Mouse (Mus musculus) midbrain, embryonic 14.5 days (tissue): ENCODE measurements around the gene Slc25a25. TPM values are rescaled to one million over a fixed set of nuclear protein-coding genes. Genes with fewer than 3 reads are reported as not detected.
A peak's percentile ranks its signal among the peaks of the same experiment; 100 is the strongest.

ENCODE experiments used
- ATAC-seq: fragments of 200-750 bp; cut with Nextera tagmentation; 2 replicates; pipeline ENCODE4 v1.8.0; 2017; ENCODE audit warnings: moderate number of reproducible peaks, moderate library complexity; ENCODE audit not compliant: low FRiP score, low TSS enrichment
- DNase-seq: peaks from one replicate; pipeline ENCODE4 v3.0.0-alpha.2; 2015
- H3K27ac ChIP-seq: fragments of 300-500 bp; sonication (generic); replicated peaks from 2 replicates; pipeline ENCODE4 v1.5.1; 2014; ENCODE audit warnings: mild to moderate bottlenecking, low read depth, low read length, moderate library complexity
- H3K27me3 ChIP-seq: fragments of 300-500 bp; sonication (generic); 2 replicates; pipeline ENCODE4 v1.6.1; 2014; ENCODE audit warnings: low read length, control low read depth, mixed read lengths; ENCODE audit not compliant: control insufficient read depth, insufficient read depth
- H3K36me3 ChIP-seq: fragments of 300-500 bp; sonication (generic); 2 replicates; pipeline ENCODE4 v1.6.1; 2014; ENCODE audit warnings: low read length, control low read depth; ENCODE audit not compliant: control insufficient read depth, insufficient read depth
- H3K4me1 ChIP-seq: fragments of 300-500 bp; sonication (generic); 2 replicates; pipeline ENCODE4 v1.6.1; 2014; ENCODE audit warnings: mild to moderate bottlenecking, antibody characterized with exemption, low read length, control low read depth; ENCODE audit not compliant: control insufficient read depth, insufficient read depth
- H3K4me2 ChIP-seq: fragments of 300-500 bp; sonication (generic); 2 replicates; pipeline ENCODE4 v1.6.1; 2014; ENCODE audit warnings: mild to moderate bottlenecking, low read length, moderate library complexity
- H3K4me3 ChIP-seq: fragments of 300-500 bp; sonication (generic); replicated peaks from 2 replicates; pipeline ENCODE4 v1.5.1; 2014; ENCODE audit warnings: low read depth, low read length
- H3K9ac ChIP-seq: fragments of 300-500 bp; sonication (generic); replicated peaks from 2 replicates; pipeline ENCODE4 v1.6.1; 2014; ENCODE audit warnings: mild to moderate bottlenecking, low read length, moderate library complexity
- H3K9me3 ChIP-seq: fragments of 300-500 bp; sonication (generic); 2 replicates; pipeline ENCODE4 v1.6.1; 2016; ENCODE audit warnings: low read length, control low read depth, mixed read lengths; ENCODE audit not compliant: control insufficient read depth
- WGBS: fragments of 180-500 bp; shearing (Covaris S2); extraction: QIAGEN DNeasy Blood & Tissue Kit; methylation state at CpG from one replicate; pipeline ENCODE4 v1.1.7; 2014; 5-methylcytosine and 5-hydroxymethylcytosine counted together
- polyA plus RNA-seq: library from polyadenylated mRNA; unstranded; fragments of >200 nt; fragmentation: Nextera tagmentation; extraction: Ambion mirVana; gene quantifications from 2 replicates; pipeline ENCODE4 v1.2.1, GENCODE M21; 2014

Slc25a25 gene
- polyA plus RNA-seq, 1 experiment from 2014 or later, result 41.5 TPM

- WGBS, result 89% methylated on average over 5 of the region's 5 CpGs
- Histone ChIP-seq H3K9ac (no peak overlapping the region), H3K36me3 (no peaks in the 10 kb centered on the region), H3K27ac (peak overlapping the region; percentile 85; the same call in 1 of the 2 replicates), H3K27me3 (no peaks in the 10 kb centered on the region), H3K4me2 (peak overlapping the region; percentile 91), H3K4me3 (no peak overlapping the region; the same call in 1 of the 2 replicates), H3K9me3 (no peaks in the 10 kb centered on the region), H3K4me1 (peaks cover 59% of the 10 kb centered on the region)
- ATAC-seq (no peak), DNase-seq (no peak)
Observed at GRCm38 (mm10) chr2:32427720-32428119, 23.5 kb downstream of the Slc25a25 start.

GRCm38 (mm10) chr2:32426141-32426540 is 25.1 kb downstream of the Slc25a25 start:
- Histone ChIP-seq H3K27ac (no peak overlapping the region), H3K4me1 (peaks cover 52% of the 10 kb centered on the region), H3K4me3 (no peak overlapping the region), H3K9me3 (no peaks in the 10 kb centered on the region), H3K36me3 (peaks cover 4% of the 10 kb centered on the region; the same call in 1 of the 2 replicates), H3K9ac (no peak overlapping the region), H3K27me3 (no peaks in the 10 kb centered on the region), H3K4me2 (no peak overlapping the region)
- WGBS, result 97% methylated on average over 1 of the region's 1 CpGs
- ATAC-seq, result no peak
- no peak for DNase-seq

DNA sequence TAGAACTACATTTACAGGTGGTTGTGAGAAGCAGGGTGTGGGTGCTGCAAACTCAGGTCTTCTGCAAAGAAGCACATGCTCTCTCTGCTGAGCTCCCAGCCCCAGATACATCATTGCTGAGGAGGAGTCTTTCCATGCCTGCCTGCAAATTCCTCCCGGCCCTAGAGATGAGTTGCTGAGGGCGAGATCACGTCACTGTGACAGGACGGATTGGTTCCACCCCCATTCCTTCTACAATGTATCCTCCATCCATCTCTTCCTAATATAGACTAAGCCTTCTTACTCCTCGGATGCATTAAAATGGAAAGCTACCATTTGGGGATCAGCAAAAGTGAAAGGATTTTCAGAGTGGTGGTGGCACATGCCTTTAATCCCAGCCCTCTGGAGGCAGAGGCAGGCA is 25.7 kb downstream of the Slc25a25 start:
- no peak overlapping the region for H3K9ac ChIP-seq
- peaks cover 51% of the 10 kb centered on the region for H3K4me1 ChIP-seq
- 68% methylated on average over 5 of the region's 5 CpGs for WGBS
- H3K27ac ChIP-seq, result no peak overlapping the region
- no peaks in the 10 kb centered on the region for H3K9me3 ChIP-seq
- H3K36me3 ChIP-seq, result peaks cover 10% of the 10 kb centered on the region
- DNase-seq (no peak), ATAC-seq (no peak)
- H3K4me3 ChIP-seq, result no peak overlapping the region
- no peak overlapping the region for H3K4me2 ChIP-seq
- no peaks in the 10 kb centered on the region for H3K27me3 ChIP-seq

GRCm38 (mm10) chr2:32424796-32425195 is 26.4 kb downstream of the Slc25a25 start:
- H3K9me3 ChIP-seq, result no peaks in the 10 kb centered on the region
- 34% methylated on average over 3 of the region's 3 CpGs for WGBS
- 0 out of 2 replicates have a peak overlapping the region, but pooled peaks have one; percentile 67 for H3K27ac ChIP-seq

GRCm38 (mm10) chr2:32423481-32424331 is 27.5 kb downstream of the Slc25a25 start:
- peak overlapping the region; percentile 36 for H3K9ac ChIP-seq
- ATAC-seq (peak; percentile 87), DNase-seq (peak; percentile 86)
- H3K4me1 ChIP-seq, result peaks cover 32% of the 10 kb centered on the region
- H3K27me3 ChIP-seq, result no peaks in the 10 kb centered on the region
- peaks cover 29% of the 10 kb centered on the region for H3K36me3 ChIP-seq
- H3K27ac ChIP-seq, result peak overlapping the region; percentile 67
- peak overlapping the region; percentile 67 for H3K4me2 ChIP-seq
- no peaks in the 10 kb centered on the region for H3K9me3 ChIP-seq
- WGBS, result 2% methylated on average over 14 of the region's 14 CpGs
- peak overlapping the region; percentile 35 for H3K4me3 ChIP-seq

More at GRCm38 (mm10) chr2:32424796-32425195, 26.4 kb downstream of the Slc25a25 start:
- Histone ChIP-seq H3K4me1 (peaks cover 43% of the 10 kb centered on the region), H3K27me3 (no peaks in the 10 kb centered on the region), H3K9ac (no peak overlapping the region), H3K36me3 (peaks cover 18% of the 10 kb centered on the region), H3K4me3 (no peak overlapping the region), H3K4me2 (no peak overlapping the region)
- DNase-seq (no peak), ATAC-seq (no peak)

DNA sequence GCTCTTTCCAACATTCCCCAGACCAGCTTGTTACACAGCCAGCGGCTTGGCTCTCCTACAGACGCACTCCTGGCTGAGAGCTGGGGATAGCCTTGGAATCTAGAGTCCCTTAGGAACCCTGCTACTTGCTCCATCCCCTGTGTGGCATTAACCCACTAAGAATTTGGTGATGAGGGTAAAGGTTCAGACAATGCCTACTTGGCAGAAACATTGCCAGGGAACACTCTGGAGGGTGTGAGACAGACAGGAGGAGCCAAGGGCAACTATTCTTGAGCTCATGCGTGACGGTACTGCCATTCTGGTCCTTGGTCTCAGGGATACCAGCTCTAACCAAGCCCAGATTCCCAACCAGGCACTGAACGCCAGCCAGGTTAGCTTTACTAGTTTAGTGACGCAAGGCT is 29.4 kb downstream of the Slc25a25 start:
- DNase-seq (no peak), ATAC-seq (no peak)
- H3K4me1 ChIP-seq, result peaks cover 18% of the 10 kb centered on the region
- no peak overlapping the region for H3K9ac ChIP-seq
- H3K9me3 ChIP-seq, result no peaks in the 10 kb centered on the region
- no peaks in the 10 kb centered on the region for H3K27me3 ChIP-seq
- peaks cover 47% of the 10 kb centered on the region for H3K36me3 ChIP-seq
- WGBS, result 93% methylated on average over 6 of the region's 6 CpGs
- no peak overlapping the region for H3K4me2 ChIP-seq
- H3K4me3 ChIP-seq, result no peak overlapping the region
- no peak overlapping the region for H3K27ac ChIP-seq

DNA sequence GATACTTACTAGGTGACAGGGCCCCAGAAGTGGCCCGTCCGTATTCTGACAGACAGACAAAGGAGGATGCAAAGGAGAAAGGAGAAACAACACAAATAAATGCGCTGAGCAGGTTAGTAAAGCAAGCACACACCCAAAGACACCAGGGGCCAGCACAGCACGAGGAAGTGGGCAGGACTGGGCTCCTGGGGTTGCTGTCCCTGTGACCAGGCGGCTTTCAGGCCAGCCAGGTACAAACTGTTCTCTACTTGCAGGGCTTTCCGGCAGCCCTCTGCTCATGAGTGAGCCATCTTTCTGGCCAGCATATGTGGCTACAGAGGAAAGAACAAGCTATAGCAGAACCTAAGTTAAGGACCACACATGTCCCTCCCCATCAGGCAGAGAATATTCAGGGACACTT is 30.6 kb downstream of the Slc25a25 start:
- 90% methylated on average over 6 of the region's 6 CpGs for WGBS
- Histone ChIP-seq H3K4me3 (no peak overlapping the region), H3K36me3 (peaks cover 59% of the 10 kb centered on the region)

GRCm38 (mm10) chr2:32420066-32420608 is 31.1 kb downstream of the Slc25a25 start:
- no peak overlapping the region for H3K27ac ChIP-seq
- H3K4me1 ChIP-seq, result peaks cover 18% of the 10 kb centered on the region
- no peaks in the 10 kb centered on the region for H3K9me3 ChIP-seq
- DNase-seq (no peak), ATAC-seq (no peak)
- H3K4me3 ChIP-seq, result no peak overlapping the region
- H3K9ac ChIP-seq, result no peak overlapping the region
- peaks cover 64% of the 10 kb centered on the region for H3K36me3 ChIP-seq
- no peak overlapping the region for H3K4me2 ChIP-seq
- 93% methylated on average over 12 of the region's 12 CpGs for WGBS
- no peaks in the 10 kb centered on the region for H3K27me3 ChIP-seq

More for the DNA sequence above, 30.6 kb downstream of the Slc25a25 start:
- Histone ChIP-seq H3K9ac (no peak overlapping the region), H3K4me1 (peaks cover 18% of the 10 kb centered on the region), H3K27ac (no peak overlapping the region), H3K27me3 (no peaks in the 10 kb centered on the region), H3K4me2 (no peak overlapping the region), H3K9me3 (no peaks in the 10 kb centered on the region)
- DNase-seq (no peak), ATAC-seq (no peak)
